Mouse (Mus musculus) subcutaneous adipose tissue, adult 2 months (tissue): ENCODE measurements around the gene Abcf1. TPM values are rescaled to one million over a fixed set of nuclear protein-coding genes. Genes with fewer than 3 reads are reported as not detected.

Experiments used
- polyA plus RNA-seq: library from polyadenylated mRNA; depleted of rRNA; stranded (reverse); fragments of >200 nt; gene quantifications from 2 replicates; pipeline ENCODE4 v1.2.3, GENCODE M21; 2012; ENCODE audit warnings: low replicate concordance; rRNA removed

The Abcf1 gene
- 61.7 and 91.3 TPM in 2 replicates for polyA plus RNA-seq

GRCm38 (mm10) chr17:35969418-35970389, at the start of gene Abcf1:
Abcf1 (minus strand) TSS chr17:35969761.

GRCm38 (mm10) chr17:35979401-35980362, 10.1 kb upstream of the Abcf1 start, which contains the start of the genes Gnl1 and Prr3:
Gnl1 (plus strand) TSS chr17:35979851.
Prr3 (minus strand) TSS chr17:35980236.

GRCm38 (mm10) chr17:35916297-35917142, 53.0 kb downstream of the Abcf1 start, which contains the start of the genes Mrps18b and Ppp1r10:
Mrps18b (minus strand) TSS chr17:35916389.
Ppp1r10 (plus strand) TSS chr17:35916434.

DNA sequence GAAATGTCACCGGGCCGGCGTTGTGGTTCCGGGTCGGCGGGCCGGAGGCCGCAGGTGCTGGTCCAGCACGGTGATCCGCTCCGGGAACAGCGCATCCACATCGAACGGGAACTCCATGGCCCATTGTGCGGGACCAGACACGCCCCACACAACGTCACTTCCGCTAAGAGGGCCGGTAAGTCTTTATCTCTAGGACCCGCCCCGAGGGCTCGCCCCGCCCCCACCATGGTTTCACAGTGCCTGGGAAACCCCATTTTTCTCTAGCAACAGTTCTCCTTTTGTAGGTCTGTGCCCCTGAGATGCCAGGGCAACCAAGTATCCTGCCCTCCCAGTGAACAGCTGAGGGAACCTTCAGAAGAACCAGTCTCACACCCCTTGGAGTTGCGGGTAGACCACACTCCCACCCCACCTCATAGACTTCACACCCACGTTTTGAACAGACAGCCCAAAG, 59.6 kb downstream of the Abcf1 start, which contains the start of gene Atat1:
TSS of gene Atat1 (minus strand) at position 157 of the 451 bp plus-strand sequence.

Other genes with a start within 250 kb of the Abcf1 start
- gene Ier3, start 148.1 kb downstream of the Abcf1 start, polyA plus RNA-seq: 11.6 and 26.3 TPM in 2 replicates
- 74.1 and 117 TPM in 2 replicates for gene Flot1, start 146.5 kb downstream of the Abcf1 start, polyA plus RNA-seq
- gene Tubb5, start 131.5 kb downstream of the Abcf1 start, polyA plus RNA-seq: 262 and 722 TPM in 2 replicates
- gene Mdc1, start 128.2 kb downstream of the Abcf1 start, polyA plus RNA-seq: 6.8 and 17.1 TPM in 2 replicates
- gene Nrm, start 108.4 kb downstream of the Abcf1 start, polyA plus RNA-seq: 8.9 and 33.1 TPM in 2 replicates
- 70.8 and 77.1 TPM in 2 replicates for gene Ppp1r18, start 104.2 kb downstream of the Abcf1 start, polyA plus RNA-seq
- gene Dhx16, start 89.9 kb downstream of the Abcf1 start, polyA plus RNA-seq: 59.8 and 74.9 TPM in 2 replicates
- gene 2310061I04Rik, start 72.3 kb downstream of the Abcf1 start, polyA plus RNA-seq: 56.2 and 59.4 TPM in 2 replicates
- gene Atat1, start 59.7 kb downstream of the Abcf1 start, polyA plus RNA-seq: 55.6 and 80.0 TPM in 2 replicates
- 122 and 128 TPM in 2 replicates for gene Mrps18b, start 53.4 kb downstream of the Abcf1 start, polyA plus RNA-seq
- 18.8 and 32.6 TPM in 2 replicates for gene Ppp1r10, start 53.3 kb downstream of the Abcf1 start, polyA plus RNA-seq
- 23.8 and 31.5 TPM in 2 replicates for gene Gnl1, start 10.1 kb upstream of the Abcf1 start, polyA plus RNA-seq
- 18.8 and 28.7 TPM in 2 replicates for gene Prr3, start 10.5 kb upstream of the Abcf1 start, polyA plus RNA-seq
- 2.8 and 14.8 TPM in 2 replicates for gene H2-T24, start 50.8 kb upstream of the Abcf1 start, polyA plus RNA-seq
- 124 and 208 TPM in 2 replicates for gene H2-T23, start 63.1 kb upstream of the Abcf1 start, polyA plus RNA-seq
- gene H2-T22, start 73.0 kb upstream of the Abcf1 start, polyA plus RNA-seq: 82.2 and 154 TPM in 2 replicates
- 0.14 TPM in 1 of 2 replicates, not detected in the other for gene Gm6034, start 73.2 kb upstream of the Abcf1 start, polyA plus RNA-seq
- 0.21 and 0.52 TPM in 2 replicates for gene Gm11127, start 88.6 kb upstream of the Abcf1 start, polyA plus RNA-seq
- 0.33 and 0.83 TPM in 2 replicates for gene Gm19684, start 151.9 kb upstream of the Abcf1 start, polyA plus RNA-seq
- 0.33 TPM in 1 of 2 replicates, not detected in the other for gene Gm7030, start 159.7 kb upstream of the Abcf1 start, polyA plus RNA-seq
- not detected in 2 replicates for gene Gm8909, start 198.8 kb upstream of the Abcf1 start, polyA plus RNA-seq
- gene H2-T3, start 220.5 kb upstream of the Abcf1 start, polyA plus RNA-seq: 0.13 TPM in 1 of 2 replicates, not detected in the other